ENCODE assay signal across 13 mouse cellular contexts in genomic region chr4:63580078-63580477, GRCm38 (mm10). TPM values are rescaled to one million over a fixed set of nuclear protein-coding genes. Genes with fewer than 3 reads are reported as not detected.
A peak's percentile ranks its signal among the peaks of the same experiment; 100 is the strongest.
DNase-seq lines count a peak whose midpoint lies in the region; ATAC-seq and TF ChIP-seq lines count a peak whose summit lies in the region.
"Had no signal": no experiment of that assay in that cellular context is flagged by ENCODE, and none has a peak within 500 bp of the region (broad histone marks: within the 10 kb centered on the region; RNA-seq: fewer than 3 reads in every experiment).

No protein-coding gene starts in this region.

- TF ChIP-seq EP300 in lung, postnatal 0 days (IDR thresholded peaks at IDR 0.05), result no peak

- H3K27me3 ChIP-seq in hindbrain, embryonic 13.5 days, result no peaks in the 10 kb centered on the region
- no peaks in the 10 kb centered on the region for H3K27me3 ChIP-seq in midbrain, embryonic 14.5 days (ENCODE audit: control insufficient read depth, insufficient read depth, low read length)
- no peaks in the 10 kb centered on the region for H3K27me3 ChIP-seq in lung, postnatal 0 days (replicated peaks; ENCODE audit: insufficient read depth, low read length)
- H3K27me3 ChIP-seq: heart, embryonic 13.5 days had no signal

- 21% methylated on average over 6 of the region's 6 CpGs for WGBS in hindbrain, embryonic 13.5 days
- 12% methylated on average over 6 of the region's 6 CpGs for WGBS in midbrain, embryonic 14.5 days
- 57% methylated on average over 6 of the region's 6 CpGs for WGBS in lung, postnatal 0 days

- peak; percentile 11 for DNase-seq in ES-CJ7 (ENCODE audit: low read depth, low spot score)
- DNase-seq in embryo, embryonic 9.5 days (ENCODE audit: extremely low spot score), result peak; percentile 45
- peak; percentile 75 for DNase-seq in midbrain, embryonic 14.5 days
- DNase-seq in right cerebral cortex, adult 18-20 months, result no peak
- no peak for DNase-seq in spleen, postnatal 36 days (ENCODE audit: low spot score in 2 of 2)
- no peak for DNase-seq in lung, postnatal 0 days (ENCODE audit: low spot score)
- no peak for DNase-seq in B cell, adult 2 months
- DNase-seq: kidney, adult 11 months had no signal

- ATAC-seq in hindbrain, embryonic 13.5 days (ENCODE audit: low FRiP score), result peak; percentile 76
- ATAC-seq in midbrain, embryonic 14.5 days (ENCODE audit: low FRiP score, low TSS enrichment), result peak; percentile 62
- no peak for ATAC-seq in lung, postnatal 0 days
- ATAC-seq: activated CD4-positive, CD25-positive, alpha-beta regulatory T cell, adult 4 months had no signal

- H3K4me2 ChIP-seq in hindbrain, embryonic 13.5 days, result no peak overlapping the region
- no peak overlapping the region for H3K4me2 ChIP-seq in midbrain, embryonic 14.5 days (ENCODE audit: low read length)
- no peak overlapping the region for H3K4me2 ChIP-seq in lung, postnatal 0 days (replicated peaks; ENCODE audit: low read depth, low read length)
- H3K4me2 ChIP-seq: heart, embryonic 13.5 days had no signal

- peaks cover 5% of the 10 kb centered on the region for H3K36me3 ChIP-seq in hindbrain, embryonic 13.5 days
- no peaks in the 10 kb centered on the region for H3K36me3 ChIP-seq in midbrain, embryonic 14.5 days (ENCODE audit: control insufficient read depth, insufficient read depth, low read length)
- no peaks in the 10 kb centered on the region for H3K36me3 ChIP-seq in lung, postnatal 0 days (ENCODE audit: insufficient read depth, low read length)

- H3K4me3 ChIP-seq in hindbrain, embryonic 13.5 days, result no peak overlapping the region
- H3K4me3 ChIP-seq in midbrain, embryonic 14.5 days (replicated peaks; ENCODE audit: low read depth, low read length), result no peak overlapping the region
- no peak overlapping the region for H3K4me3 ChIP-seq in lung, postnatal 0 days (ENCODE audit: low read depth, low read length)
- H3K4me3 ChIP-seq: heart, embryonic 13.5 days had no signal

- no peak overlapping the region for H3K9ac ChIP-seq in hindbrain, embryonic 13.5 days
- H3K9ac ChIP-seq in midbrain, embryonic 14.5 days (replicated peaks; ENCODE audit: low read length), result no peak overlapping the region
- H3K9ac ChIP-seq in lung, postnatal 0 days (replicated peaks; ENCODE audit: low read depth), result no peak overlapping the region
- H3K9ac ChIP-seq: heart, embryonic 13.5 days had no signal

- peaks cover 9% of the 10 kb centered on the region for H3K4me1 ChIP-seq in hindbrain, embryonic 13.5 days (replicated peaks)
- H3K4me1 ChIP-seq in midbrain, embryonic 14.5 days (ENCODE audit: control insufficient read depth, insufficient read depth, low read length), result 0 out of 2 replicates have a peak, but pooled peaks cover 3% of the 10 kb centered on the region
- no peaks in the 10 kb centered on the region for H3K4me1 ChIP-seq in lung, postnatal 0 days (ENCODE audit: insufficient read depth, low read depth, low read length)
- H3K4me1 ChIP-seq: heart, embryonic 13.5 days had no signal

- no peak for TF ChIP-seq CTCF in lung, postnatal 0 days (IDR thresholded peaks at IDR 0.05)

- peaks cover 3% of the 10 kb centered on the region; the same call in 1 of the 2 replicates for H3K9me3 ChIP-seq in hindbrain, embryonic 13.5 days
- no peaks in the 10 kb centered on the region for H3K9me3 ChIP-seq in midbrain, embryonic 14.5 days (ENCODE audit: control insufficient read depth, low read length)
- no peaks in the 10 kb centered on the region for H3K9me3 ChIP-seq in lung, postnatal 0 days (ENCODE audit: low read length)

- H3K27ac ChIP-seq in hindbrain, embryonic 13.5 days, result peak overlapping the region; percentile 67
- no peak overlapping the region for H3K27ac ChIP-seq in midbrain, embryonic 14.5 days (replicated peaks; ENCODE audit: low read depth, low read length)
- H3K27ac ChIP-seq in lung, postnatal 0 days (ENCODE audit: low read length), result no peak overlapping the region
- H3K27ac ChIP-seq: heart, embryonic 13.5 days; stomach, postnatal 0 days had no signal

RNA-seq across cellular contexts. Expression of gene Tmem268, which starts 21.5 kb away (rescaled TPM):
- 3.0 and 4.4 TPM in 2 replicates for polyA plus RNA-seq in hindbrain, embryonic 13.5 days (2015; fragmentation: Nextera tagmentation; extraction: Ambion mirVana)
- polyA plus RNA-seq in midbrain, embryonic 14.5 days (2014; fragmentation: Nextera tagmentation; extraction: Ambion mirVana), result 3.7 and 4.0 TPM in 2 replicates
- polyA plus RNA-seq in lung, postnatal 0 days (2015; fragmentation: Nextera tagmentation; extraction: Ambion mirVana), result 10.9 and 11.6 TPM in 2 replicates

RNA-seq across cellular contexts. Expression of gene Gm11213, which starts 25.0 kb away (rescaled TPM):
- not detected in 2 replicates for polyA plus RNA-seq in hindbrain, embryonic 13.5 days (2015; fragmentation: Nextera tagmentation; extraction: Ambion mirVana)
- polyA plus RNA-seq in midbrain, embryonic 14.5 days (2014; fragmentation: Nextera tagmentation; extraction: Ambion mirVana), result not detected in 2 replicates
- not detected in 2 replicates for polyA plus RNA-seq in lung, postnatal 0 days (2015; fragmentation: Nextera tagmentation; extraction: Ambion mirVana)
- polyA plus RNA-seq: activated CD4-positive, CD25-positive, alpha-beta regulatory T cell, adult 4 months; heart, embryonic 13.5 days; lung, embryonic 16.5 days; stomach, postnatal 0 days had no signal

RNA-seq across cellular contexts. Expression of gene Atp6v1g1, which starts 35.5 kb away (rescaled TPM):
- 464 and 480 TPM in 2 replicates for polyA plus RNA-seq in hindbrain, embryonic 13.5 days (2015; fragmentation: Nextera tagmentation; extraction: Ambion mirVana)
- polyA plus RNA-seq in midbrain, embryonic 14.5 days (2014; fragmentation: Nextera tagmentation; extraction: Ambion mirVana), result 451 and 485 TPM in 2 replicates
- 364 and 369 TPM in 2 replicates for polyA plus RNA-seq in lung, postnatal 0 days (2015; fragmentation: Nextera tagmentation; extraction: Ambion mirVana)

RNA-seq across cellular contexts. Expression of gene Tex48, which starts 42.1 kb away (rescaled TPM):
- polyA plus RNA-seq in hindbrain, embryonic 13.5 days (2015; fragmentation: Nextera tagmentation; extraction: Ambion mirVana), result not detected in 2 replicates
- not detected in 2 replicates for polyA plus RNA-seq in midbrain, embryonic 14.5 days (2014; fragmentation: Nextera tagmentation; extraction: Ambion mirVana)
- not detected in 2 replicates for polyA plus RNA-seq in lung, postnatal 0 days (2015; fragmentation: Nextera tagmentation; extraction: Ambion mirVana)
- polyA plus RNA-seq: activated CD4-positive, CD25-positive, alpha-beta regulatory T cell, adult 4 months; heart, embryonic 13.5 days; lung, embryonic 16.5 days; stomach, postnatal 0 days had no signal

Comparison
In these comparisons a context has a peak if more than half of its experiments do, and no peak if none do; other contexts are left out.
1. DNase-seq: peak in ES-CJ7 (single experiment), embryo, embryonic 9.5 days (single experiment) and midbrain, embryonic 14.5 days (single experiment); none in right cerebral cortex, adult 18-20 months (single experiment), spleen, postnatal 36 days (0 of 2), lung, postnatal 0 days (single experiment) and B cell, adult 2 months (0 of 2).